Mouse (Mus musculus): ENCODE data around the gene Gna12.
A peak's percentile ranks its signal among the peaks of the same experiment; 100 is the strongest.

Gene Gna12

DNA sequence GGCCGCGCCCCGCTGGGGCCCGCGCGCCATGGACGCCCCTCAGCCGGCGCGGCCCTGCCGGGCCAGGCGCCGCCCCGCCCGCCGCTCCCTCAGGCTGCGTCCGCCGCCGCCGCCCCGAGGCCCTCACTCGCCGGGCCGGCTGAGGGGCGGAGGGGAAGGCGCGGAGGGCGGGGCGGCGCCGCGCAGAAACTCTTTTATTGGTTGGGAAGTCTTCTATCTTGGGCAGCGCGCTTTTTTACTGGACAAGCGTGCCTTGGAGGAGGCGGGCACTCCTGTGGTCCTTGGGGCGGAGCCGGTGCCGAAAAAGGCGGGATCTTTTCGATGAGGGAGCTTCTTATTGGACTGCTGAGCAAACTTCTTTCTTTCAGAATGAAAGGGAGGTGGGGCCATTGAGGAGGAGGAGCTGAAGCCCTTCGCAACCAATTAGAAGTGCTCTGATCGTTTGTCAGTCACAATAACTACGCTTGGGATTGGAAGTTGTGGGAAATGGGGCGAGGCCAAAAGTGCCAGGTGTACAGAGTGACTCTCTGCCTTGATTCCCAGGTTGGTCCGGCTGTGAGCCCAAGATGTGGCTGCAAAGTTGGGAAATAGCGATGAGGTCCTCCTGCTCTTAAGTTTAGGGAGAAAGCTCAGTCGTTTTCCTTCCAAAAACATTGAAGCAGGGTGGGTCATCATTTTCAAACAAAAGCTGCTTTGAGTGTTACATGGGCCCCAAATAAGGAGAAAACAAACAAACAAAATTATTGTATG is at the start of gene Gna12:
Gna12 (minus strand) TSS at position 118 of the 750 bp plus-strand sequence.
- DNase-seq (ENCODE audit: low spot score in 2 of 2) = peak; percentile 98 to 99

DNA sequence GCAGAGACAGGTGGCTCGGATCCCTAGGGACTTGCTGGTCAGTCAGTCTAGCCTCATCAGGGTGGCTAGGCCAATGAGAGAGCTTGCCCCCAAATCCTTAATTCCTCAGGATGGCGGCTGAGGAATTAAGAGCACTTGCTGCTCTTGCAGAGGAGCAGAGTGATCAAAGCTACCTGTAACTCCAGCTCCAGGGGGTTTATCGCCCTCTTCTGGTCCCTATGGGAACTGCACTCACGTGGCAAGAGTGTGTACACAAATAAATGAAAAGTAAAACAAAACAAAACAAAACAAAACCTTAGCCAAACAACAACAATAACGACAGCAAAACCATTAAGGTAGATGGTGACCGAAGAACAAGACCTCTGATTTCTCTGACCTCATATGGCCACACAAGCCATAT is 48.4 kb upstream of the Gna12 start:
- DNase-seq (ENCODE audit: low spot score in 2 of 2) = no peak

DNA sequence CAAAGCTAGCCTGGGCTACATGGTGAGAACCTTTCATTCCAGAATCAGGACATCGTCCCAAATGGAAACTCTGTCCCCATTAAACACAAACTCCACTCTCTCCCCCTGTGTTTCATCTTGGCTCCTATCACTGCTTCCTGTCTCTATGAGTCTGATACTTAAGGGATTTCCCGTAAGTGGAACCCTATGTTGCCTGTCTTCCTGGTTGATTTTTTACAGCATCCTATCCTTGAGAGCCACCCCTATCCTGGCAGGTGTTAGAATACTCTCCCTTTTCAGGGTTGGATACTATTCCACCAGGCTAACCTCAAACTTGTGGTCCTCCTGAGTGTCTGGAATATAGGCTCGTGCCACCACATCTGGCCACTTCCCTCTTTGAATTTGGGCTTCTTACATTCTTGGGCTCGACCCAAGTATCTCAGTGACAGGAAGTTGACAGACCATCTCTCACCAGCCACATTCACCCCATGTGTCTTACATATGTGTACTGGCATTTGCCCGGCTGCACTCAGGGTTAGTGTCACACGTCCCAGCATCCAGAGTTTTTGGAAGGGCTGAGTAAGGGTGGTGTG is 43.6 kb upstream of the Gna12 start:
- DNase-seq (ENCODE audit: low spot score in 2 of 2) = no peak

DNA sequence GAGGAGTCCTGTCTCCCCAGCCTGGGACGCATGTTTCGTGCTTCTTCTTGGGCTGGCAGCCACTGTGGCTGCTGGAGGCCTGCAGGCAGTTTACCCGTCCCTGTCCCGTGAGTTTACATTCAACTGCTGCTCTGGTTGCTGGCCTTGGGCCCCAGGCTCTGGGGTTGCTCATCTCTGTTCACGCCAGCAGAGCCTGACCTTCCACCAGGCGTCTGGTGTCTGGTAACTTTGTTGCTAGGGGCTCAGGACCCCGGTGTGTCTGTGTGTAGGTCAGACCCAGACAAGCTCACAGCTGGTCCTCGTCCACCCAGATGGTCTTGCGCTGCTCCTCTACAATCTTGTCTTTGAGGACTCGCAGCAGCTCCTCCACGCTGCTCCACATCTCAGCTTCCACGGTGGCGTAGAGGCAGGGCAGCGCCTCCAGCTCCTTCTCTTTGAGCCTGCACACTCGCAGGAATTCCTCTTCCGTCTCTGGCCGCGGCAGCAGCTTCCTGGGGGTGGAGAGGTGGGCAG is 42.9 kb upstream of the Gna12 start:
- peak in 1 of 2 experiments; percentile 30 for DNase-seq (ENCODE audit: low spot score in 2 of 2)

DNA sequence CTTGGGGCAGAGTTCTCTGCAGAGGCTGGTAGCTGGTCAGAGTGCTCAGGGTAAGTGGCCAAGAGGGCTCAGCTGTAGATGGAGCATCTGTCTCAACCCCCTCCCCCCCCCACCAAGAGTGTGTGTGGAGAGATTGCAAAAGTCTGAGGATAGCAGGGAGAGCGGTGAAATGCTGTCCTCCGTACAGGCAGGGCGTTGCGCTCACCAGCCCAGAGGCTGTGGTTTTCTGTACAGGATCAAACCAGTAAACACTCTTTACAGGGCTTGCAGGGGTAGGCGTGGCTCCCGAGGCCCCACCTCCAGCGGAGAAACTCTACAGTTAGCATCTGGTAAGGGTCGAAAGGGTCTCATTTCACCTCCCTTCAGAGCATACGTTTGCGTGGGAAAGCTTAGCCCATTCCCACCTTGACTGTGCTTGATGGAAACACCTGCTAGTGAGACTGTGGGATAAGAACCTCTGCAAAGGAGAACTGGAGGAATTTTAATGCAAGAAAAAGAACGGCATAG is 42.4 kb upstream of the Gna12 start:
- no peak for DNase-seq (ENCODE audit: low spot score in 2 of 2)

DNA sequence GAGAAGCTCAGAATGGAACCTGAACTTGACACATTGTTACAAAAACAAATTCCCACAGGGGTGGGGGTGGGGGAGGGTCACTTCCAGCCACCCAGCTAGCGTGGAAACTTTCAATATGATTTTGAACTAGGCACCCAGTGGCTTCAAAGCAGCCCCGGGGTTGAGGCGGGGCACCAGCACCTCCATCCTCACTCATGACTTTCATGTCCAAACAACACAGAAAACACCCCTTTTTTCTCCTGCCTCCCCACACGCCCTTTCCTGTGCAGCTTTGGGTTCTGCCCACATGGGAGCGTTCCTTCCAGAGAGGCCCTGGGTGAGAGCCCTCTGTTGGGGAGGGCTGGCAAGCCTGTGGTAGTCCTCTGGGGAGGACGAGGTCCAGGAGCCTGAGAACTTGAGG is 41.0 kb upstream of the Gna12 start:
- no peak for DNase-seq (ENCODE audit: low spot score in 2 of 2)

DNA sequence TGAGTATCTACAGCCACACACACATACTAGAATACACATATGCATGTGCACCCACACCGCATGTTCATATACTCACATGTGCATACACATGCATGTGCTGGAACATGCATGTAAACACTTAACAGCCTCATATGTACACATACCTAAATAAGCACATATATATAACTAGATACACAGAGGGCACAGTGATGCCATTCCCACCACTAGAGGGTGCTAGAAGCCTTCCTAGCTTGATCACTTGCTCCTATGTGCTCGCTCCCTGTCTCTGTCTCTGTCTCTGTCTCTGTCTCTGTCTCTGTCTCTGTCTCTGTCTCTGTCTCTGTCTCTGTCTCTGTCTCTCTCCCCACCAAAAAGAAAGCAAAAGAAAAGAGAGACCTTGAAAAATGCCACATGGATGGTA is 38.8 kb upstream of the Gna12 start:
- peak; percentile 41 to 59 for DNase-seq (ENCODE audit: low spot score in 2 of 2)

DNA sequence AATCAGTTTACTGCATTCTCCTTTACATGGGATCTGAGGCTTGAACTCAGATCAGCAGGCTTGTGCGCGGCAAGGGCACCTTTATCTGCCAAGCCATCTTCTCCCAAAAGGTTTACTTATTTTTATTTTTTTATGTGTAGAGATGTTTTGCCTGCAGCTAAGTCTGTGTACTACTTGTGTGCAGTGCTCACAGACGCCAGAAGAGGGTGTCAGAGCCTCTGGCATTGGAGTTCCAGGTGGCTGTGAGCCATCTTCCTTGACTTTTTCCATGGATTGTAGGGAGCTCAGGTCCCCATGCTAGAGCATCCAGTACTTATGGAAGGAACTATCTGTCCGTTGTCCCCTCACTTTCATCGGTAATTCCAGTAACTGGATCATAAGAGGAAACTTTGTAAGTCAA is 29.5 kb upstream of the Gna12 start:
- DNase-seq (ENCODE audit: low spot score in 2 of 2) = no peak

DNA sequence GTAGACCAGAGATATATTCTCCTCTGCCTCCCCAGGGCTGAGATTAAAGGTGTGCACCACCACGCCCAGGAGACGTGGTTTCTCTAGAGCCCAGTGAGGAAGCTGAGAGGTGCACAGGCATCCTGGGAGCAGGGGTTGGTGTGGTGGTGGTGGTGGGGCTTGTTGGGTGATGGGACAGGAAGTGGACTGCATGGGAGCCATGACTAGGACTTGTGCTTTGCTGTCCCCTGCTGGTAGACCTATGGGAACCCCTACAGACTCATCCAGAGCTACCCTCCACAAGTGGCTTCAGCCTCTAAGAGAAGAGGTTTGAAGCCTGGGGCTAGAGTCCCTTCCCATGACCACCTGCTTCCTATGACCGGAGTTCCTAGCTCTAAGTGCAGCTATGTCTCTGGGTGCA is 28.1 kb upstream of the Gna12 start:
- DNase-seq (ENCODE audit: low spot score in 2 of 2) = no peak

DNA sequence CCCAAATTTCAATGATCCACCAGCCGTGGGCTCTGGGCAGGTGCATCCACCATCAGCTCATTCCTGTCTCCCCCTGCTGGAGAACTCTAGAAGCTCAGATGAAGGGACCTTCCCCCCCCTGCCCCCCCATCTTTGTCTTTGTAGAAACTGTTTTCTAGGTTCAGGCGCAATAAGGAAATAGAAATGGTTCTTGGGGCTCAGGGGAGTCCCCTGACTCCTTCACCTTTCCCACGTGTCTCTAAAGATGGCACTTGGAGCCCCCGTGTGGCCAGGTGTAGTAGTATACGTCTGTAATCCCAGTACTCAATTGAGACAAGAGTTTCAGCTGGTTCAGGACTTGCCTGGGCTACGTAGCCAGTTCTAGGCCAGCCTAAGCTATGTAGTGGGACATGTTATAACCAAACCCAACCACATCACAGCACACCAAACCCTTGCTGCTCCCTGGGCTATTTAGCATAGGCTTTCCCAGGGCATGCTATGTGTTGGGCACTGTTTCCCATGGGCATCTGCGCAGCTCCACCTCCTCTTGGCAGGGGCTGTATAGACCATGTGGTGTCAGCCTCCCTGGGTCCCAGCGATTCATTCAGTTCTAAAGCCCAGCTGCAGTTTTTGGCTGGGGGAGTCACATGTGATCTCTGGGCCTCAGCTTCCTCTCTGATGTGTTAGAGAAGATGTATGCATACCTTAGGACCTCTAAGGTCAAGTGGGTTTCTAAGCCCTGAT is 27.4 kb upstream of the Gna12 start:
- no peak for DNase-seq (ENCODE audit: low spot score in 2 of 2)

DNA sequence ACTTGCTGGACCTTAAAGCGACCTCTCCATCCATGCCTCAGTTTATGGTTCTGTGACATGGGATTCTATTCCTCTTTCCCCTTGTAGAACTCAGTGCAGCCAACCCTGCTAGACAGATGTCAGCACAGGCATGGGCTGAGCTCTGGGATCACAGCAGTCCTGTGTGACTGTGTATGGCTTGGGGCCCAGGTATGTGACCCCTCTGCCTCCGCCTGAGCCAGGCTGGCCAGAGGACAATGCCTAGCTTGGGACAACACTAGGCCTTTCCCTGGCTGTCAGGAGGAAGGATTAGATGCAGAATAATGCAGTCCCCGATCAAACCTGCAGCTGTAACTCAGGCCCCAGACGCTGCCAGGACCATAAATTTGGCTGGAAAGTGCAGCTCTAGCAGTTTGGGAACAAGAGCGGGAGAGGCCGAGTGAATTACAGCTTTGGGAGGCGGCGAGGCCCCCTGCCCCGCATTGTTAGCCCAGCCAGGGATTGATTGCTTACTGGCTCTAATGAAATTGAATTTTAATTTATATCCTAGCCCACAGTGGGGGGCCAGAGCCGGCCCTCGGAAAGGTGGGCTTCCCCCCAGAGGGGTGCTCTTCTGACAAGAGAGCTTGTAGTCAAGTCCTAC is 25.8 kb upstream of the Gna12 start:
- DNase-seq (ENCODE audit: low spot score in 2 of 2) = no peak

DNA sequence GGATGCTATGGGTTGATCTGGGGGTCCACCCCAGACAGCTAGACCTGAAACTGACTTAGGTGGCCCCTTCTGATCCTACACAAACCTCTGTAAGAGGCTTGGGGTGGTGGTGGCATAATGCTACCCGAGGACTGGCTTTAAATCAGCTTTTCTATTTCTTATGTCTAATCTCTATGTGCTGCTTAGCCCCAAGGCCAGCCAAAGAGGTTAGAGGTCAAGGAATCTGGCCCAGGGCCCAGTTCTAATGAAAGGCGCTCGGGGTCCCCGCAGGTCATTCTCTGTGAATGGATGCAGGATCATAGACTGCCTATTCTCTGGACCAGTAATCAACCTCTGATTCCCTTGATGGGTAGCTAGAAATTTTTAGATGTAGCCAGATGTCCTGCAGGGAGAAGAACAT is 24.5 kb upstream of the Gna12 start:
- DNase-seq (ENCODE audit: low spot score in 2 of 2) = no peak

DNA sequence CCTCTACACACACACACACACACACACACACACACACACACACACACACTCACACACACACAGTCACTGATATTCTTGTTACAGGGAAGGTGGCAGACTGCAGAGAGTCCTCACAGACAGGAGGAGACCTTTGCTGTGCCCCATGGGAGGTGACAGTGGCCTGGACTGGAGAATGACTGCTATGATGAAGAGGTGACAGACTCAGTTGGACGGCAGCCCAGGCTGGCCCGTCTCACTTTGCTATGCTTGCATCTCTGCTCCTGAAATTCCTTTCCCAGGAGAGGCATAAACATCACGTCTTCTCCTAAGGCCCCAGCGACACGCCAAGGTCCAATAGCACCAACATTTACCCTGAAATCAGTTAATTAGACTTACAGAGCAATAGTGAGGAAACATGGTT is 23.5 kb upstream of the Gna12 start:
- DNase-seq (ENCODE audit: low spot score in 2 of 2) = no peak

DNA sequence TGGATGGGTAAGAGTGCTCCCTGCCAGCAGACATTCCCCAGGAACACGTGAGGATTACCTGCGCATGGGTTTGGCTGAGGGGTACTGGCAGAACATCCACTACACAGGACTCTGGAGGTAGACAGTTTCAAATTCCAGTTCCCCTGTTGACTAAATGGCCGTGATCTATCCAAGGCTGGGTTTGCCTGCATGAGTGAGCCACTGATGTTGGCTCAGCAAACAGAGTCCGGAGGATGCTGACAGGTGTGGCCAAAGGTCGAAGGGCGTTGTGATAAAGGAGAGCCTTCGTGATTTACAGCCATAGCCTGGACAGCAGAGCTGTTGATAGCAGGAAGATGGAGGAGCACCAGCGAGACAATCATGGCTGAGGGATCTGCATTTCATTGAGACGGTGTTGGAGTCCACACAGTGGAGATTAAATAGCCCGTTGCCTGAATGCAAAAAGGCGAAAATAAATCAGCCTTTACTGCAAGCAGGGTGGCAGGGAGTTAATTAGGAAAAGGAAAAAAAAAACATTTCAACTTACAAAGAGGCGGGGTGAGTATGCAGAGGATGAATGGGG is 22.3 kb upstream of the Gna12 start:
- no peak for DNase-seq (ENCODE audit: low spot score in 2 of 2)

DNA sequence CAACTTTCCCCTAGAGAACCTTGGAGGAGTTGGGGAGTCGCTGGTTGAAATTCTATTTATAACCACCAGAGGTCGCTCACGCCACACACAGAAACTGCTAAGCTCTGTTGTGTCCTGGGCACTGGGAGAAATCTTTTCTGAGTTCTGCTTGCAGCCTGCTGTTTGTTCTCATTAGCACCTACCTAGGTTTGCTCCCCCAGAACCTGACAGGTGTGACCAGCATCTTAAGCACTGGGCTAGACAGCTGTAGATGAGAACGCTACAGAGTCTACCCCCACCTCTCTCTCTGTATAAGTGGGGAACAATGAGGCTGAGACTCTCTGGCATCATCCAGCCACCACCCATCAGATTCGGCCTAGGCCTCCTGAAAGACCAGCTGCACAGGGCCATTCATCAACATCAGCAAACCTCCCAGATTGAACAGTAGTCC is 17.1 kb upstream of the Gna12 start:
- DNase-seq (ENCODE audit: low spot score in 2 of 2) = peak in 1 of 2 experiments; percentile 34

DNA sequence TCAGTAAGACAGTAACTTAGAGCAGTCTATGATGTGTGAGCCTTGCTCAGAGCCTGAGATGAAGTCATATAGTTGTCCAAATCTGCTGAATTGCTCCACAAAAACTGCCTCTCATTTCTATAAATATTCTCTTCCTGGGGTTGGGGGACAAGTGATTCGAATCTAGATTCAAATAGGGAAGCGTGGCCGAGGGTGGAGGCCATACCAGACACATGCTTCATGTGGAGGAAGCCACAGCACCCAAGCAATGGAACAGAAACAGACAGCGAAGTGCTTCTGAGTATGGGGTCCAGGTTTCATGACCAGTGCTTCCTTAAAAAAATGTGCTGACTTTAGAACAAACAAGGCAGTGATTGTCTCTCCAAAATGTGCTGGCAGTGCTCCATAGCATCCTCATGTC is 11.7 kb upstream of the Gna12 start:
- no peak for DNase-seq (ENCODE audit: low spot score in 2 of 2)

DNA sequence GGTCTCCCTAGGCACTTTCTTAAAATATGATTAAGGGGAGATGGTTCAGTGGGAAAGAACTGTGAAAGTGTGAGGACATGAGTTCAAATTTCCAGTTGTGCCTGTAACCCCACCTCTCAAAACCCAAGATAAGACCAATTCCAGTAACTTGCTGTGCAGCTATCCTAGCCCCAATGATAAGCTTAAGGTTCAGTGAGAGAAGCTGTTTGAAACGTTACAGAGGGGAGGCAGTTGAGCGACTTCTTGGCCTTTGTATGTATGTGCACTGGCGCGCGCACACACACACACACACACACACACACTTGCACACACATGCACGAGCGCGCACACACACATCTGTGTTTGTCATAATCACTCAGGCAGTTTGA is 817 bp upstream of the Gna12 start:
- no peak for DNase-seq (ENCODE audit: low spot score in 2 of 2)

DNA sequence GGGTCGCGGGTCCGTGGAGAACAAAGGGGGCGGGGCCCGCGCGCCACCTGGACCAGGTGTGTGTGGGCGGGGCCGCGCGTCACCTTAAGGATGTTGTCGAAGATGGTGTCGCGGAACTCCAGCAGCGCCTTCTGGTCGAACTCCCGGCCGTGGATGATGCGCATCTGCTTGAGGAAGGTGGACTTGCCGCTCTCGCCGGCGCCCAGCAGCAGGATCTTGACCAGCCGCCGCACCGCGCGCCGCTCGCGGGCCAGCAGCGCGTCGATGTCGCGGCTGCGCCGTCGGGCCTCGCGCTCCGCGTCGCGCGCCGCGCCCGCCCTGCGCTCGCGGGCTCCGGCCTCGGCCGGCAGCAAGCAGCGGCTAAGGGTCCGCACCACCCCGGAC is 328 bp downstream of the Gna12 start:
- DNase-seq (ENCODE audit: low spot score in 2 of 2) = peak; percentile 44 to 45

DNA sequence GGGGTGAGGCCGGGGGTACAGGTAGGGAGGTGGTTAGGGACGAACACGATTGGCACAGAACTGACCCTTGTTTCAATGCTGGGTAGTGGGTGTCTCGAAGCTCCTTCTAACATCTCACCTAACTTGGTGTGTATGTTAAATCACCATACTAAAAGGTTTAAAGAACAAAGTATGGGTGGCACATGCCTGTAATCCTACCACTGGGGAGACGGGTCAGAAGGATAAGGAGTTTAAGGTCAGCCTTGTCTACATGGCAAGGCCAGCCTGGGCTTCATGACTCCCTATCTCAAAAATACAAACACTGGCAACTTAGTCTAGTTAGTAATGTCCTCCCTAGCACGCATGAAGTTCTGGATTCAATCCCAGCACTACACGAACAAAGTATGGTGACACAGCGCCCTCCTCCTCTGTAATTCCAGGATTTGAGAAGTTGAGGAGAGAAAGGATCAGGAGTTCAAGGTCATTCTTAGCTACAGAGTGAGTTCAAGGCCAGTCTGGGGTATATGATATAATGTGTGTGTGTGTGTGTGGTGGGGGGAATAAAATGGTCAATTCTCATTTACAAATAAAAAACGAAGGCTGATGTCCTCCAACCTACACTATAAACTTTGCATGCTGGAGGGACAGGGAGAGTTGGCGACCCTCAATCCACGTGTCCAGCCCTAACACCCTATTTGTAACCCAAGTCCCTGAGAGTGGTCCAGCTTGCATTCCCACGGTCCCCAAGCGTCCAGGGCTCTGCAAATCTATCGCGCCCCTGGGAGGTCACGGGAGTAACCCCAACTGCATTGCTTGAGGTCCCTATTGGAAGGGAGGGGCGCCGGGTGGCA is 935 bp downstream of the Gna12 start:
- DNase-seq (ENCODE audit: low spot score in 2 of 2) = no peak

DNA sequence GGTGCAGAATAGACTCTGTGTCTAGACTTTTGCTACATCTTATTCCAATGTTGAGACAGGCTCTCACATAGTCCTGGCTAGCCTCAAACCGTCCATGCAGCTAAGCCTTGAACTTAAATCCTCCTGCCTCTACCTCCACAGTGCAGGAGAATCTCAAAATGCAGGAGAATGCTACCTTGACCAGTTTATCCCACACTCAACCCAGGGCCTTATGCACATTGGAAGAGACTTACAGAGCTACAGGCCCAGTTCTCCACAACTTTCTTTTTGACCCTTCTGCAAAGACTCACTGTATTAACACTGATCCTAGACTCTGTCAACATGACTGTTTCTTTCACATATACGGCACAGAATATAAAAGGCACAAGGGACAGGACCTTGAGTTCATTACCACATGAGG is 1.9 kb downstream of the Gna12 start:
- DNase-seq (ENCODE audit: low spot score in 2 of 2) = no peak

DNA sequence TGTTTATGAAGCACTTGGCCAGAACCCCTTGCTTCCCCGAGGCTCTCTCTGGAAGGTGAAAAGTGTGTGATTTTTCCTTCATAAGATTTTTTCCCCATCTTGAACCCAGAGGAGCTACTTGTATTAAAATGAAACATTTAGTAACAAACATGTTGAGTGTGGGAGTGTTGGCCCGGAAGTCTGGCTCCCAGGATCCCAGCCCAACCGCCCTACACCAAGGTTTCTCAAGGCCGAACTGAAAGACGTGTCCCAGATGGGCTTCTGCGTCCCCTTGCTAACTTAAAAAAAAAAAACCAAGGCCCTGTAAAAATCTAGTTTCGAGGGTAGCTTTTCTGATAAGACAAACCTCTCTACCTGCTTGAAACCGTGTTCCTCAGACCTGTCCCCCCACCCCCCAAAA is 2.3 kb downstream of the Gna12 start:
- DNase-seq (ENCODE audit: low spot score in 2 of 2) = no peak
